Mouse (Mus musculus) retina, adult 2 months (tissue): ENCODE results near the gene Cyp26a1.

Experiments
- DNase-seq: peaks from one replicate; pipeline ENCODE4 v3.0.0-alpha.2; 2012; ENCODE audit warnings: low read depth, low spot score

Gene Cyp26a1

DNA sequence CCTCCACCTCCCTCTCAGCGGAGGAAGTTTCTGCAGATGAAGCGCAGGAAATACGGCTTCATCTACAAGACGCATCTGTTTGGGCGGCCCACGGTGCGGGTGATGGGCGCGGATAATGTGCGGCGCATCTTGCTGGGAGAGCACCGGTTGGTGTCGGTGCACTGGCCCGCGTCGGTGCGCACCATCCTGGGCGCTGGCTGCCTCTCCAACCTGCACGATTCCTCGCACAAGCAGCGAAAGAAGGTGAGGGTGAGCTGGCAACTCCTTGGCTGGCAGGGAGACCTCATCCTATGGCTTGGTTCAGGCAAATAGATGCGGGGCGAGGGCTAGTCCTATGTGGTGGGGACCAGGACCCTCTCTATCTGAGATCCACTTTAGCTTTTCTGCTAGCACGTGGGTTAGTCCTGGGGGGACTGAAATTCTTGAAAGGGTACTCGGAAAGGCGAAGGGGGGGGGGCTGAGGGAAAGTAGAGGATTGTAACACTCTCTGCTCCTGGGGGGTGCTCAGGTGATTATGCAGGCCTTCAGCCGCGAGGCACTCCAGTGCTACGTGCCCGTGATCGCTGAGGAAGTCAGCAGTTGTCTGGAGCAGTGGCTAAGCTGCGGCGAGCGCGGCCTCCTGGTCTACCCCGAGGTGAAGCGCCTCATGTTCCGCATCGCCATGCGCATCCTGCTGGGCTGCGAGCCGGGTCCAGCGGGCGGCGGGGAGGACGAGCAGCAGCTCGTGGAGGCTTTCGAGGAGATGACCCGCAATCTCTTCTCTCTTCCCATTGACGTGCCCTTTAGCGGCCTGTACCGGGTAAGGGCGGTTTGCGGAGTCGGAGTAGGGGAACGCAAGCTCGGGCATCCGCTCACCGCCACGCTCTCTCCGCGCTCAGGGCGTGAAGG, 919 bp downstream of the Cyp26a1 start:
- no peak for DNase-seq

- DNase-seq: no peak
Measured at GRCm38 (mm10) chr19:37699711-37700110, 2.1 kb downstream of the Cyp26a1 start.

GRCm38 (mm10) chr19:37702377-37703076, 4.9 kb downstream of the Cyp26a1 start:
- DNase-seq: no peak

GRCm38 (mm10) chr19:37703902-37704509, 6.4 kb downstream of the Cyp26a1 start:
- DNase-seq: peak; percentile 48

DNA sequence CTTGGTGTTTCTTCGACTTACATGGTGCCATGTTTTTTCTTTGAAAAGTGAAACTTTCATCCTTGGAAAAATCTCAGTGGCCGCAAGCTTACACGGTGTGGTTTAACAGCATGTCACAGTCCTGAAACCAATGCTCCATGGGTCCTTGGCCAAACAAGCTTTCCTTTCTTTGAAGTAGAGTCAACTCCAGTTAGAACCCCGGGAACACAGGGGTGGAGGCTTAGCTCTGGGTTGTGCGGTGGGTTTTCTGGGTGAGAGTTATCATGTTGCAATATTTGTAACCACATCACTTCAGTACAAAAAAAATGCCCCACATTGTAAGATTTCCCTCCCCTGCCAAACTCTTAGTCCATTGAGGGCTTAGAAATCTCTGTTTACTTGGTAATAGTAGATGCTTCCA, 8.1 kb downstream of the Cyp26a1 start:
- no peak for DNase-seq

DNA sequence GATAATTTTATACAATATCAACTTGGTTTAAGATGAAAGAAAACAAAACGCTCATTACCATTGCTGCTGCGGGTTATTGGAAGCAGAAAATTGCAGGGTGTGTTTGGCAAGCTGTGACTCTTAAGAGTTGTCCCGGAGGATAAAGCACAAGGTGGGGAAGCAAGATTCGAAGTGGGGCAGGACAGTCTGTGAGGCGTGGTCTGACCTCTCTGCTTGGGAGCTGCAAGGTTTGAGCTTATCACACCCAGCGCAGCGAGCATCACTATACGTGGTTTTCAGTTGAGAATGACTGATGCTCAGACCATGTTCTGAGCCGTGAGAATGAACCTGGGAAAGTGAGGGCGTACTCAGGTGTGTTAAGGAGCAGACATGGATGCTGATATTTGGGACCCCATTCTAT, 17.1 kb downstream of the Cyp26a1 start:
- no peak for DNase-seq

DNA sequence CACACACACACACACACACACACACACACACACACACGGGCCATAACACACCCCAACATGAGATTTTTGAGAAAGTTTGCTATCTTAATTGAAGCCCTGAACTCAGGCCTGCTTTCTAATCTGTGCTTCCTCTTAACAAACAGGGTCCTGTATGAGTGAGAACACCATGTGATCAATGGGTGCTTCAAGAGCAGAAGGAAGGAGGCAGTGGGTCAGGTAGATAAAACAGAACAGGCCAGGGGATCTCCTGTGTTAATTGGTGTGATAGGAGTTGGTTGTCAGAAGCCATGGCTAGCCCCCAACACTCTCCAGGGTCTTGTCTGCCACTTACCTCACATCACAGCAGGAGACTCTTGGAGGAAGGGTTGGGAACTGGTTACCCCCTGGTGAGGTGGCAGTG, 18.4 kb downstream of the Cyp26a1 start:
- DNase-seq: no peak

- DNase-seq: no peak
Measured at GRCm38 (mm10) chr19:37716524-37717175, 19.1 kb downstream of the Cyp26a1 start.

GRCm38 (mm10) chr19:37719166-37719565, 21.6 kb downstream of the Cyp26a1 start:
- no peak for DNase-seq

DNA sequence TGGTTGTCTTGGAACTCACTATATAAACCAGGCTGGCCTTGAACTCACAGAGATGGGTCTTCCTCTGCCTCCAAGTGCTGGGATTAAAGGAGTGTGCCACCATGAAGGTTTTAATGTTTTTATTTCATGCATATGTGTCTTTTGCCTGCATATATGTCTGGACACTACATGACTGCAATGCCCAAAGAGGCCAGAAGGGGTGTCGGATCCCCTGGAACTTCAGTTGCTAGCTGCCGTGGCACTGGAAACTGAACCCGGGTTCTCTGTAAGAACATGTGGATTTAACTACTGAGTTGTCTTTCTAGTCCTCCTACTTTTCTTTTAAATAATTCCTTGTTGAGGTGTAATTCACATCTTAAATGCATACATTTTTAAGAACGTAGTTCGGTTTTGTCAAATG, 27.0 kb downstream of the Cyp26a1 start:
- DNase-seq: no peak

DNA sequence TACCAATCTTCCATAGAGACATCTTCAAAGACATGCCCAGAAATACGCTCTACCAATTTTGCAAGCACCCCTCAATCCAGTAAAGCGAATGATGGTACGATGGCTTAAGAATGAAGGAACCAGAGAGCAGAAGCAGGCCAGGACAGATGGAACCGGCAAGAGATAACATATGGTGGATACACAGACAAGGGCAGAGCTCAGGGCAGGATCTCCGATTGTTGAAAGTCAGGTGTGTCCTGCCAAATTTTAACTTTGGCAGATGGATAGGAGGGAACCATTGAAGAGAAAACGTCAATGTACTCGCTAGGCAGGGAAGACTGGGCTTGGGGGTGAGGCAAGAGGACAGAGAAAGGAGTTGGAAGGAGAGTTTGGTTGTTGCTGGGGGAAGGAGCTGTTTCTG, 29.0 kb downstream of the Cyp26a1 start:
- no peak for DNase-seq

DNA sequence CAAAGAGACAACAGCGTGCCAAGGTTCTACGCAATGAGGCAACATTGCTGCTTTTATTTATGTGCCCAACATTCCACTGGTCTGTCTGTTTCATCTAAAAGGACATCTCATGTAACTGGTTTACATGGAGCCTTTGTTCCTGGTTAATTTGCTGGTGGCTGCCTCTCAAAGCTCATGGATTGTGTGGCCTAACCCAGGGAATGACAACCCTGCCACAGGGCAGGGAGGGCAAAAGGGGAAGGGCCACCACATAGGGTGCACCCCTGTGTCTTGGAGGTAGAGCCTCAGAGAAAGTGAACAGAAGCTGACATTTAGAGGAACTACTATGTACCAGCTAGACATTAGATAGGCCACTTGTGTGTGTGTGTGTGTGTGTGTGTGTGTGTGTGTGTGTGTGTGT, 29.8 kb downstream of the Cyp26a1 start:
- no peak for DNase-seq

GRCm38 (mm10) chr19:37735426-37735825, 37.8 kb downstream of the Cyp26a1 start:
- DNase-seq: no peak

DNA sequence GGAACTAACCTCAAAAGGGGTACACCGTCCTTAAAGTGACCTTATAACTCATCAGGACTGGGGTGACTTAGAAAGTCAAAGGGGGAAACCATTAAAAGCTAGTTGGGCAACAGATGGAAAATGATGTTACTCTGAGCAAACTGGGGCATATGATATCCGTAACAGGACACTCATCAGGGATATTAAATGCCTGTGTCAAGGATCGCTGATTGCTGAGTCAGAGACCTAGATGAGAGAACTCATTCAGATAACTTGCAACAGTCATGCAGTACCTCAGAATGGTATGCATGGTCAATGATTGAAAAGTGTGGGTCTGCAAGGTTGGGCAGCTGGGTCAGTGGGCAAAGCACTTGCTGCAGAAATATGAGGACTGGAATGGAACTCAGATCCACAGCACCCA, 41.0 kb downstream of the Cyp26a1 start:
- DNase-seq: no peak

DNA sequence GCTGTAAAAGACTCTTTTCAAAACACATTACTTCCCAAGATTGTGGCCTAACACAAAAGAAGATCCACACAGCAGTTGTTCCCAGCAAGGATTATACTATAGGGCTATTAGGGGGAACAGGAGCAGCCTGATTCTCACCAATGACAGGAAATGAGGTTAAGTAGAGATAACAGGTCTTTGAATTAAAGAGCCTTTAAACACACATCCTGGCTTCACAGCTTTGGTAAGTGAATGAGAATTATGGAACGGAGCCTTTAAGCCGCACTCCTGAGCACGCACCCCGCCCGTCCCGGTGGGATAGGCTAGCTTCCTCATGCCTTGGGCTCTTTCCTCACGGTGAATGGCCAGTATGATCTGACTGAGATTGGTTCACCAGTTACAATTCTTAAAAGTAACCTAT, 42.4 kb downstream of the Cyp26a1 start:
- peak; percentile 68 for DNase-seq
